ENCODE assay signal across 28 mouse cellular contexts in the genomic region with DNA sequence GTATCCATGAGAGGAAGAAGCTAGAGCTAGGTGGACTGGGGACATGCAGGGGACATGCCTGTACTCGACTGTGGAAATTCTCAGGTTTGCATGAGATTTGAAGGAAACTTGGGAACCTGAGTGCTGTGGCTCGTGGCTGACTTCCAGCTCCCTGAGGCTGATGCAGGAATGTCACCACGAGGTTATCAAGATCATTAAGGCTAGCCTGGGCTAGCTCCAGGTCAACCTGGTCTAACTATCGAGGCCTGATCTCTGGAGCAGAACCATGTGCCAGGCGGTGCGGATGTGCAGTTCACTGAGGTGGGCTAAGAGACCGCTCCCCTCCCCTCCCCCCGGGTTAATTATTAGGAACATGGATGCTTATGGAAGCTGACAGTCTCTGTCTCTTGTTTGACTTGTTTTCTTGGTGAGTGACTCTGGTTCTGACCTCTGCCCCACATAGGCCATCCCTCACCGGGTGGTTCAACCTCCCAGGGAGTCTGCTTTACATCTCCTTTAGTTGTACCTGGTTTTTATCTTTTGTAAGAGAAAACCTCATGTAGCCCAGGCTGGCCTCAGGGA. TPM values are rescaled to one million over a fixed set of nuclear protein-coding genes. Genes with fewer than 3 reads are reported as not detected.
A peak's percentile ranks its signal among the peaks of the same experiment; 100 is the strongest.
DNase-seq lines count a peak whose midpoint lies in the region; ATAC-seq and TF ChIP-seq lines count a peak whose summit lies in the region.
"Had no signal": no experiment of that assay in that cellular context is flagged by ENCODE, and none has a peak within 500 bp of the region (broad histone marks: within the 10 kb centered on the region; RNA-seq: fewer than 3 reads in every experiment).

No protein-coding gene starts in this region.

- no peak overlapping the region for H3K4me3 ChIP-seq in kidney, embryonic 15.5 days (replicated peaks)
- no peak overlapping the region for H3K4me3 ChIP-seq in kidney, embryonic 14.5 days (ENCODE audit: low read length)
- H3K4me3 ChIP-seq in liver, embryonic 16.5 days (ENCODE audit: low read depth, low read length) = no peak overlapping the region
- no peak overlapping the region for H3K4me3 ChIP-seq in liver, embryonic 12.5 days
- no peak overlapping the region for H3K4me3 ChIP-seq in forebrain, postnatal 0 days (ENCODE audit: low read depth, low read length)
- H3K4me3 ChIP-seq: forebrain, embryonic 15.5 days; layer of hippocampus, adult 2 months had no signal

- 75% methylated on average over 9 of the region's 9 CpGs for WGBS in kidney, embryonic 15.5 days
- WGBS in kidney, embryonic 14.5 days = 77% methylated on average over 9 of the region's 9 CpGs
- 60% methylated on average over 9 of the region's 9 CpGs for WGBS in liver, embryonic 16.5 days (ENCODE audit: insufficient replicate concordance)
- 64% methylated on average over 9 of the region's 9 CpGs for WGBS in liver, embryonic 12.5 days (ENCODE audit: insufficient replicate concordance)
- WGBS in forebrain, postnatal 0 days = 86% methylated on average over 9 of the region's 9 CpGs

- no peaks in the 10 kb centered on the region for H3K9me3 ChIP-seq in kidney, embryonic 15.5 days (replicated peaks)
- no peaks in the 10 kb centered on the region for H3K9me3 ChIP-seq in kidney, embryonic 14.5 days (ENCODE audit: control insufficient read depth, low read length)
- H3K9me3 ChIP-seq in liver, embryonic 16.5 days (replicated peaks; ENCODE audit: control insufficient read depth, low read length) = no peaks in the 10 kb centered on the region
- H3K9me3 ChIP-seq in liver, embryonic 12.5 days (replicated peaks) = no peaks in the 10 kb centered on the region
- H3K9me3 ChIP-seq in forebrain, postnatal 0 days (ENCODE audit: low read length) = no peaks in the 10 kb centered on the region
- H3K9me3 ChIP-seq: embryonic facial prominence, embryonic 13.5 days; forebrain, embryonic 10.5 days; forebrain, embryonic 15.5 days; heart, embryonic 13.5 days had no signal

- peaks cover 54% of the 10 kb centered on the region for H3K4me1 ChIP-seq in kidney, embryonic 15.5 days
- peaks cover 25% of the 10 kb centered on the region; the same call in 1 of the 2 replicates for H3K4me1 ChIP-seq in kidney, embryonic 14.5 days (ENCODE audit: control insufficient read depth, insufficient read depth, low read length)
- peaks cover 29% of the 10 kb centered on the region for H3K4me1 ChIP-seq in liver, embryonic 16.5 days (ENCODE audit: control insufficient read depth, low read depth, low read length)
- H3K4me1 ChIP-seq in liver, embryonic 12.5 days = peaks cover 56% of the 10 kb centered on the region
- peaks cover 5% of the 10 kb centered on the region; the same call in 1 of the 2 replicates for H3K4me1 ChIP-seq in forebrain, postnatal 0 days (ENCODE audit: insufficient read depth)

- peak; percentile 68 for DNase-seq in R1 (ENCODE audit: low read depth, low spot score)
- DNase-seq in yolk sac, embryonic 10.5 days (ENCODE audit: low spot score) = peak; percentile 88
- DNase-seq in forebrain, postnatal 0 days = no peak
- DNase-seq: adrenal gland, adult 2 months; adrenal gland, postnatal 36 days; cerebellum, adult 18-20 months; cerebellum, postnatal 10 days; heart, postnatal 10 days; left cerebral cortex, postnatal 4 days; right cerebral cortex, postnatal 25 days; spleen, adult 18-20 months; thymus, adult 2 months; thymus, postnatal 36 days had no signal

- no peaks in the 10 kb centered on the region for H3K36me3 ChIP-seq in kidney, embryonic 15.5 days
- no peaks in the 10 kb centered on the region for H3K36me3 ChIP-seq in kidney, embryonic 14.5 days (ENCODE audit: control insufficient read depth, insufficient read depth, low read length)
- H3K36me3 ChIP-seq in liver, embryonic 16.5 days (ENCODE audit: control insufficient read depth, insufficient read depth) = no peaks in the 10 kb centered on the region
- H3K36me3 ChIP-seq in liver, embryonic 12.5 days = no peaks in the 10 kb centered on the region
- no peaks in the 10 kb centered on the region for H3K36me3 ChIP-seq in forebrain, postnatal 0 days (ENCODE audit: insufficient read depth)
- H3K36me3 ChIP-seq: embryonic facial prominence, embryonic 13.5 days; forebrain, embryonic 10.5 days; forebrain, embryonic 15.5 days; heart, embryonic 13.5 days had no signal

- peak overlapping the region; percentile 93; the same call in 1 of the 2 replicates for H3K27ac ChIP-seq in kidney, embryonic 15.5 days
- H3K27ac ChIP-seq in kidney, embryonic 14.5 days (ENCODE audit: low read depth, low read length) = no peak overlapping the region
- H3K27ac ChIP-seq in liver, embryonic 16.5 days (ENCODE audit: low read length) = peak overlapping the region; percentile 82; the same call in 1 of the 2 replicates
- no peak overlapping the region for H3K27ac ChIP-seq in liver, embryonic 12.5 days
- H3K27ac ChIP-seq in forebrain, postnatal 0 days (ENCODE audit: low read depth, low read length) = no peak overlapping the region
- H3K27ac ChIP-seq: forebrain, embryonic 15.5 days; hindbrain, embryonic 14.5 days; layer of hippocampus, adult 2 months; liver, embryonic 14.5 days; macrophage had no signal

- no peak for TF ChIP-seq CTCF in forebrain, postnatal 0 days (IDR thresholded peaks at IDR 0.05; ENCODE audit: low read depth)

- ATAC-seq in kidney, embryonic 15.5 days (replicated peaks; ENCODE audit: low FRiP score) = no peak
- ATAC-seq in kidney, embryonic 14.5 days (ENCODE audit: low FRiP score, low TSS enrichment) = no peak
- no peak for ATAC-seq in liver, embryonic 16.5 days (ENCODE audit: low read depth)
- ATAC-seq in liver, embryonic 12.5 days = no peak
- no peak for ATAC-seq in forebrain, postnatal 0 days
- ATAC-seq: activated CD4-positive, CD25-positive, alpha-beta regulatory T cell, adult 4 months; intestine, postnatal 0 days; lung, postnatal 0 days had no signal

- no peak overlapping the region for H3K9ac ChIP-seq in kidney, embryonic 15.5 days
- no peak overlapping the region for H3K9ac ChIP-seq in kidney, embryonic 14.5 days (ENCODE audit: low read depth, low read length)
- H3K9ac ChIP-seq in liver, embryonic 16.5 days (ENCODE audit: low read depth, low read length) = no peak overlapping the region
- no peak overlapping the region for H3K9ac ChIP-seq in liver, embryonic 12.5 days
- no peak overlapping the region for H3K9ac ChIP-seq in forebrain, postnatal 0 days
- H3K9ac ChIP-seq: forebrain, embryonic 15.5 days; liver, embryonic 14.5 days had no signal

- no peaks in the 10 kb centered on the region for H3K27me3 ChIP-seq in kidney, embryonic 15.5 days
- H3K27me3 ChIP-seq in kidney, embryonic 14.5 days (ENCODE audit: control insufficient read depth, insufficient read depth, low read length) = no peaks in the 10 kb centered on the region
- H3K27me3 ChIP-seq in liver, embryonic 16.5 days (ENCODE audit: control insufficient read depth, insufficient read depth, low read depth, low read length) = peaks cover 26% of the 10 kb centered on the region
- H3K27me3 ChIP-seq in liver, embryonic 12.5 days (replicated peaks) = peaks cover 69% of the 10 kb centered on the region
- H3K27me3 ChIP-seq in forebrain, postnatal 0 days (ENCODE audit: insufficient read depth, low read length) = no peaks in the 10 kb centered on the region
- H3K27me3 ChIP-seq: embryonic facial prominence, embryonic 13.5 days; forebrain, embryonic 15.5 days had no signal

- H3K4me2 ChIP-seq in kidney, embryonic 15.5 days = no peak overlapping the region
- H3K4me2 ChIP-seq in kidney, embryonic 14.5 days (replicated peaks; ENCODE audit: low read depth, low read length) = no peak overlapping the region
- H3K4me2 ChIP-seq in liver, embryonic 16.5 days (ENCODE audit: low read depth, low read length) = no peak overlapping the region
- no peak overlapping the region for H3K4me2 ChIP-seq in liver, embryonic 12.5 days
- no peak overlapping the region for H3K4me2 ChIP-seq in forebrain, postnatal 0 days (ENCODE audit: low read depth)

RNA-seq across cellular contexts. Expression of a gene that starts 46.5 kb away (rescaled TPM):
- 1.5 and 4.1 TPM in 2 replicates for polyA plus RNA-seq in kidney, embryonic 15.5 days (2015; fragmentation: Nextera tagmentation; extraction: Ambion mirVana)
- polyA plus RNA-seq in kidney, embryonic 14.5 days (2014; fragmentation: Nextera tagmentation; extraction: Ambion mirVana) = 3.8 and 4.0 TPM in 2 replicates
- polyA plus RNA-seq in liver, embryonic 16.5 days (2015; fragmentation: Nextera tagmentation; extraction: Ambion mirVana) = 0.18 and 0.27 TPM in 2 replicates
- 7.7 and 8.6 TPM in 2 replicates for polyA plus RNA-seq in liver, embryonic 12.5 days (2016; fragmentation: Nextera tagmentation; extraction: Ambion mirVana)
- total RNA-seq in forebrain, postnatal 0 days (2014; rRNA removed) = 22.0 and 41.8 TPM in 2 replicates
- 9.2 and 15.4 TPM in 2 replicates for polyA plus RNA-seq in forebrain, postnatal 0 days (2015; fragmentation: Nextera tagmentation; extraction: Ambion mirVana)

Comparison
In these comparisons a context has a peak if more than half of its experiments do, and no peak if none do; other contexts are left out.
1. H3K27ac ChIP-seq: peak in kidney, embryonic 15.5 days (single experiment) and liver, embryonic 16.5 days (single experiment); none in kidney, embryonic 14.5 days (single experiment), liver, embryonic 12.5 days (single experiment) and forebrain, postnatal 0 days (single experiment).